Mouse (Mus musculus): ENCODE results near the gene Tbc1d10b.

Gene Tbc1d10b

GRCm38 (mm10) chr7:127225147-127225995 is 17.1 kb upstream of the Tbc1d10b start:
- DNase-seq (ENCODE audit: low read depth, low spot score) = no peak

GRCm38 (mm10) chr7:127224616-127225015 is 16.3 kb upstream of the Tbc1d10b start:
- no peak for DNase-seq (ENCODE audit: low read depth, low spot score)

- DNase-seq (ENCODE audit: low read depth, low spot score) = no peak
Observed at GRCm38 (mm10) chr7:127223515-127224478, 15.5 kb upstream of the Tbc1d10b start.

- DNase-seq (ENCODE audit: low read depth, low spot score) = no peak
Observed at GRCm38 (mm10) chr7:127223106-127223505, 14.8 kb upstream of the Tbc1d10b start.

- DNase-seq (ENCODE audit: low read depth, low spot score) = no peak
Observed at GRCm38 (mm10) chr7:127220440-127220839, 12.2 kb upstream of the Tbc1d10b start.

- no peak for DNase-seq (ENCODE audit: low read depth, low spot score)
Observed at GRCm38 (mm10) chr7:127218670-127219069, 10.4 kb upstream of the Tbc1d10b start.

- DNase-seq (ENCODE audit: low read depth, low spot score) = no peak
Observed at GRCm38 (mm10) chr7:127217901-127218642, 9.8 kb upstream of the Tbc1d10b start.

GRCm38 (mm10) chr7:127217475-127217874 is 9.2 kb upstream of the Tbc1d10b start:
- no peak for DNase-seq (ENCODE audit: low read depth, low spot score)

- no peak for DNase-seq (ENCODE audit: low read depth, low spot score)
Observed at GRCm38 (mm10) chr7:127216307-127216706, 8.0 kb upstream of the Tbc1d10b start.

- no peak for DNase-seq (ENCODE audit: low read depth, low spot score)
Observed at GRCm38 (mm10) chr7:127214981-127215871, 7.0 kb upstream of the Tbc1d10b start.

- no peak for DNase-seq (ENCODE audit: low read depth, low spot score)
Observed at GRCm38 (mm10) chr7:127214521-127214920, 6.3 kb upstream of the Tbc1d10b start.

- no peak for DNase-seq (ENCODE audit: low read depth, low spot score)
Observed at GRCm38 (mm10) chr7:127213930-127214329, 5.7 kb upstream of the Tbc1d10b start.

GRCm38 (mm10) chr7:127213485-127213884 is 5.2 kb upstream of the Tbc1d10b start:
- DNase-seq (ENCODE audit: low read depth, low spot score) = no peak

GRCm38 (mm10) chr7:127212432-127213250 is 4.4 kb upstream of the Tbc1d10b start:
- DNase-seq (ENCODE audit: low read depth, low spot score) = no peak

- DNase-seq (ENCODE audit: low read depth, low spot score) = no peak
Observed at GRCm38 (mm10) chr7:127211014-127211745, 2.9 kb upstream of the Tbc1d10b start.

GRCm38 (mm10) chr7:127210266-127210665 is 2.0 kb upstream of the Tbc1d10b start:
- DNase-seq (ENCODE audit: low read depth, low spot score) = no peak

- DNase-seq (ENCODE audit: low read depth, low spot score) = no peak
Observed at GRCm38 (mm10) chr7:127209851-127210250, 1.6 kb upstream of the Tbc1d10b start.

- DNase-seq (ENCODE audit: low read depth, low spot score) = peak; percentile 99
Observed at GRCm38 (mm10) chr7:127208553-127209438, 528 bp upstream of the Tbc1d10b start, which contains the start of gene Mylpf. Gene Mylpf, plus strand, starts transcription at chr7:127208890.

All from brain, embryonic 18.5 days (tissue).